Mouse (Mus musculus) left cerebral cortex, postnatal 4 days (tissue): Measurements from ENCODE around the gene Zfp526. TPM values are rescaled to one million over a fixed set of nuclear protein-coding genes. Genes with fewer than 3 reads are reported as not detected.

Experiments used
- DNase-seq: peaks from one replicate; pipeline ENCODE4 v3.0.0-alpha.2; 2022
- intact Hi-C: fragments of 180-260 bp; cut with DNase I; formaldehyde crosslinking; loops from one replicate; pipeline ENCODE4 v1.15.1; 2025
- total RNA-seq, 2 experiments: library from RNA; stranded (reverse); gene quantifications; 2 replicates each; pipeline ENCODE4 v1.2.3; 2021

The Zfp526 gene
- total RNA-seq, 2 experiments from 2014 or later, result 6.5 to 7.8 TPM

GRCm38 (mm10) chr7:25206094-25206830 lies 15.0 kb upstream of the Zfp526 start:
- peak; percentile 41 for DNase-seq
- intact Hi-C loops, result no loop called here

- DNase-seq, result no peak
- intact Hi-C loops, result no loop called here
Observed at GRCm38 (mm10) chr7:25209161-25209622, 12.0 kb upstream of the Zfp526 start.

DNA sequence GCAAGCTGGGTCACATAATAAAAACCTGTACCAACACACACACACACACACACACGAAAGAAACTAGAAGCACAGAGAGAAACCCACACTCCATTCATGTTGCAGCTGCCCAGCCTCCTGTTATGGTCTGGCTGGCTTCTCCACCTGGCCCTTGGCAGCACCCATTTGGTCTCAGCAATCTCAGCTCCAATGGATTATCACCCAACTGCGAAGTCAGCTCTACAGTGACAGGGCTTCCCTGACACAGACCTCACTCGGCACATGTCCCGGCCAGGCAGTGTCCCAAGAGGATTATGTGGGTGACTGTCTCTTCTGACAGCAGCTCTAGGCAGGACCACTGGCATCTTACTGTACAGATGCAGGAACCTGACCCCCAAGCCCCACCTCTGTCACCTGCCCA lies 10.7 kb upstream of the Zfp526 start:
- DNase-seq, result no peak
- intact Hi-C loops, result no loop called here

DNA sequence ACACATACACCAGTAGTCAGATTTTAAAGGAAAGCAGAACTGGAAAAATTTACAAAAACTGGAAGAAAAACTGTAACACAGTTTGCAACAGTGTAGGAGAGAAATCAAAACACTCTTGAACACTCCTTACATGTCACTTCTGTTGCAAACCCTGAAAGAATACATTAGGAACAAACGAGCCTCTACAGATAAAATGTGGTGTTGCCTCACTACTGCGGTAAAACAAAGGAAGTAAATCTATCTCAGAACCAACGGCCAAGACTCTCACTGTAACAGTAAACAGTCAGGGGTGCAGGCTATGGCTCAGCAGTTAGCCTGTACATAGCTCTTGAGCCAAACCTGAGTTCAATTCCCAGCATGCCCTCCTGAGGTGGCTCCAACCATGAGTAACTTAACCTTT lies 8.1 kb upstream of the Zfp526 start:
- intact Hi-C loops, result no loop called here

GRCm38 (mm10) chr7:25214172-25214571 lies 7.1 kb upstream of the Zfp526 start:
- DNase-seq, result no peak
- intact Hi-C loops, result no loop called here

More for the DNA sequence above, 8.1 kb upstream of the Zfp526 start:
- DNase-seq, result no peak

DNA sequence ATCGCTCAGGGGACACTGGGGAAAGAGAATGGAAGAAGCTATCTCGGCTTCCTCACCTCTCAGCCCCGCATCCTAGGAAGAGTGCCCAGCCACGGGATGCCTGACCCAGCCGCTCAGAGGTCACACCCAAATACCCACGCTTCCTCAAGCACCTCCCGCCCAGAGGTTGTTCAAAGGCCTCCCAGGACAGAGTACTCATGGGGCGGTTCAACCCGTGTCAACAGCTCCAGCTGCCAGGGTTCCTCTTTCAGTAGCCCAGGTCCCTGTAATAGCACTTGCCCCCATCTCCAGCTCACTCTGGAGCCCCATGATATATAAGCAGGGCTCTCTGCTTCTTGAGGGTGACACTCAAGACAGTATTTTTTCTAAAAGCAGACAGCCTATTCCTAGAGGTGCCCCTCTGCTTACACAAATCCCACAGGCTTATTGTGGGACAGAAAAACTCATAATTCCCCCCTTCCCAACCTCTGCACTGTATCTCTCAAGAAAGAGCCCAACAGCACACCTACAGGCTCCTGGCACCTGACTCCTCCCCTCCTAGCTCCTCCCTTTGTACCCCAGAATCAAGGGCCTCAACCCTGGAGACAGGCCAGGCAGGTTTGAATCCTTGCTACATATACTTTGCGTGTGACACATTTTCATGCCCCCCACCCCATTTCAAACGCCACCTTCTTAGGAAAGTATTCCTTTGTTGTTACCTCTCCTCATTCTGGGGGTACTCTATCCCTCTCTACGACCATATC lies 3.4 kb upstream of the Zfp526 start:
- intact Hi-C loops, result no loop called here
- no peak for DNase-seq

GRCm38 (mm10) chr7:25218705-25219415 lies 2.4 kb upstream of the Zfp526 start:
- intact Hi-C loops, result no loop called here

GRCm38 (mm10) chr7:25219416-25219750 lies 1.8 kb upstream of the Zfp526 start:
- intact Hi-C loops, result no loop called here
- no peak for DNase-seq

More at GRCm38 (mm10) chr7:25218705-25219415, 2.4 kb upstream of the Zfp526 start:
- peak; percentile 73 for DNase-seq

DNA sequence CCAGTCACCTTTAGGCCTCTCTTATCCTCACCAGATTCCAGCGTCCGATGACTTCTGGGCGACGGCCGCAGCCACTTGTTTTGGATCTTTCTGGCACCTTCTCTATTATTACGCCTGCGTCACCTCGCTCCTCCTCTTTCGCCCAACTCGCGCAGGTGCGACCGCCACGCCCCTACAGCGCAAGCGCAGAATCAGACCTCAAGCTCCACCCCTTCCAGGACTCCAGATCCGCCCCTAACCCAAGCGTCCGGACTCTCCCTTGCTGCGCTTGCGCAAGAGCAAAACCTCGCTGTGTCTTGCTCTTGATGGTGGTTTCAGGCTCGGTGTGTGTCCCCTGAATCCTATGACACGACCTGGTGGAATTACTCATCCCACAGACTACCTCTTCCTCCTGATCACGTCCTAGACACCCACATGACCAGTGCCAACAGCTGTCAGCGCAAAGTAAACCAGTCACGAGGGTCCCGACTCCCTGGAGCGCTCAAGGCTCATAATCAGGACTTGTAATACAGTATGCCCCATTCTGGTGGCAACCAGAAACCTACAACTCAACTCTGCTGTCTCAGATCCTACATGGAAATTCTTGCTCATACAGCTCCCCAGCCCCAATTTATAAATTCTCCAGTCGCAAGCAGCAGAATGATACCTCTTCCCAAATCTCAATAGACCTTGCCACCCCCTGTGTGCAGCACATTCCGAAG lies 1.3 kb upstream of the Zfp526 start:
- peak; percentile 94 for DNase-seq
- intact Hi-C loops, result loop anchor here (2.0 kb wide), 1 partner anchor 41 kb away; the partner anchor contains the start of gene Pou2f2

GRCm38 (mm10) chr7:25220457-25221101 lies 646 bp upstream of the Zfp526 start, which contains the start of gene Dedd2:
Gene Dedd2 (minus strand): TSS chr7:25220615.
- intact Hi-C loops, result loop anchor here (2.0 kb wide), 1 partner anchor 42 kb away; the partner anchor contains the start of gene Pou2f2
- no peak for DNase-seq

DNA sequence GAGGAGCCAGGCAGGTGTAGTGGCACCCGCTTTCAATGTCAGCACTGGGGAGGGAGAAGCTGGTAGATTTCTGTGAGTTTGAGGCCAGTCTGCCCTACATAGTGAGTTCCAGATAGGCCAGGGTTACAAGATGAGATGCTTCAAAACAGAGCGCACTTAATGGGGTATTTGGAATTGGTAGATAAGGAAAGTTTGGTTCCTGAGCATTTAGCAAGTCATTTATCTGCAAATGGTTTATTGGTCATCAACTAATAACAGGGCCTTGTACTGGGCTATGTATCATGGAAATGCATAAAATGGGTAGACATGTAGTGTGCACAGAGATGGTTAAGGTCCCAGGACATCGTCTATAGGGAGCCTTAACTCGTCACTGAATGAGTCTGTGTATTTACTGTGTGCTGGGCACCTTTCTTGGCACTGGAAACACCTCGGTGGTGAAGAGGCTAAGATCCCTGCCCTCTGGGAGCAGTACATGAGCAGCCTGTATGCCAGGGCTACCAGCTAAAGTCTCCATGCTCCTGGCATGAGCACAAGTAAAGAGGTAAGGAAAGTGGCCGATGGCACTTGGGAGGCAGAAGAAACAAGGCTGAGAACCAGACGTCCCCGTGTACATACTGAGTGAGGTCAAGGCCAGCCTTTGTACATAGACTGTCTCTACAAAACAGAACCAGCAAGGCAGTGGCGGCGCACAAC lies 1.2 kb downstream of the Zfp526 start:
- intact Hi-C loops, result no loop called here
- no peak for DNase-seq

GRCm38 (mm10) chr7:25227523-25228300 lies 6.5 kb downstream of the Zfp526 start:
- no peak for DNase-seq
- intact Hi-C loops, result no loop called here

- DNase-seq, result no peak
- intact Hi-C loops, result no loop called here
Observed at GRCm38 (mm10) chr7:25230690-25231285, 9.6 kb downstream of the Zfp526 start.

GRCm38 (mm10) chr7:25232101-25232648 lies 10.9 kb downstream of the Zfp526 start:
- intact Hi-C loops, result no loop called here
- no peak for DNase-seq

- DNase-seq, result no peak
- intact Hi-C loops, result no loop called here
Observed at GRCm38 (mm10) chr7:25233061-25233460, 11.8 kb downstream of the Zfp526 start.

DNA sequence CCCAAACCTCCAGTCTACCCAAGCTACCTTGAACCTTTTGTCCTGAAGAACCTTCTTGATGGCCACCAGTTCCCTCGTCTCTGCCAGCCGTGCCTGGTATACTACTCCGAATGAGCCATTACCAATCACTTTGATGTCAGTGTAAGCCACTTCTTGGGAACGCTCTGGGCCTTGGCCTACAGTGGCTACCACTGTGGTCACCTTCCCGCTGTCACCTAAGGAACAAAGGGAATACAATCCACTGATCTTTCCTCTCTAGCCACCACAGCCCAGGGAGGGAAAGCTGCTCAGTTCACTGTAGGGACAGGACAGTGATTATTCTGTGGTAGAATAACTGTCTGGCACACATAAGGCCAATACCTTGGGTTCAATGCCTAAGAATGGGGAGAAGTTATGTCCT lies 14.3 kb downstream of the Zfp526 start:
- intact Hi-C loops, result no loop called here

GRCm38 (mm10) chr7:25237249-25238014 lies 16.2 kb downstream of the Zfp526 start, which contains the start of gene Gsk3a:
Gene Gsk3a (minus strand): TSS chr7:25237851.
- intact Hi-C loops, result no loop called here
- peak; percentile 99 for DNase-seq

More for the DNA sequence above, 14.3 kb downstream of the Zfp526 start:
- no peak for DNase-seq
